Mouse (Mus musculus) liver, adult 2 months (tissue): ENCODE measurements around the gene Tarbp1.

Source experiments
- CTCF ChIP-seq: fragments of 200-500 bp; IDR thresholded peaks from 2 replicates; pipeline ENCODE4 v1.5.1; 2011; ENCODE audit warnings: low read depth, low read length, control low read depth
- POLR2A ChIP-seq: fragments of 200-500 bp; IDR thresholded peaks from 2 replicates; pipeline ENCODE4 v1.6.1; 2011; ENCODE audit warnings: low read length, control low read depth; ENCODE audit not compliant: insufficient read depth; ENCODE audit errors: extremely low read depth

DNA sequence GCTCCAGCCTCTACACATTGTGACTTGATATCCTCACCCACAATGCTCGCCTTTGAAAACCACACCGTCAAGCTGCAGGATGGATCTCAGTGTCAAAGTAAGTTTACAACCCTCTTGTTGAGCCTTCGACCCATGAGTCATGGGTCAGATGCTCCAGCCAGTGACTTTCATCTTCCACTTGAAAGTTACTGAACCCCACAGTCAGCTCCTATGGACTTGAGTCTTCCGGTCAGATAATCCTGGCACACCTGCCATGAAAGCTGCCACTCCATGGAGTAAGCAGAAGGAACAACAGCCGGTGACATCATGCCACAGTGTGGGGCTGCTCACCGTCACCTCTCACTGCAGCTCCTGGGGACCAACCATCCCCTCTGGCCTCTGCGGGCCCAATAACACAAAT is 93.6 kb downstream of the Tarbp1 start:
- TF ChIP-seq POLR2A (no peak), CTCF (no peak)
